Mouse (Mus musculus): Measurements from ENCODE around the gene Zfp777. TPM values are rescaled to one million over a fixed set of nuclear protein-coding genes. Genes with fewer than 3 reads are reported as not detected.

Zfp777 gene
- polyA plus RNA-seq, 1 experiment from 2014 or later, result 8.7 TPM

DNA sequence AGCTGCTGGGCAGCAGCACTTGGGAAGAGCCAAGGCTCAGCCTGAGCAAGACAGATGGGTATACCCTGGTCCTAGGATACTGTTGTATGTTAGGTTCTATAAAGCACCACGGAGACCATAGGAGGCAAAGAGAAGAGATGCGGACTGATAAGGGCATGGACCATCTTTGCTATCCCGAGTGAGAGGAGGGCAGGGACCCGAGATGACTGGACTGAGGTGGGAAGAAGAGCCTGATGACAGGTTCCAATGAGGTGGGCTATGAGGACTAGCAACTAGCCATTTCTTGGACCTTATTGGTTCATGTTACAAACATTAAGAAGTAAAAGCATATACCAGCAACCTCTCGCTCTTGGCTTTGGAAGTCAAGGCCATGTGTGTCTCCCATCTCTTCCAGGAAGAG, 32.3 kb upstream of the Zfp777 start:
- H3K36me3 ChIP-seq (ENCODE audit: insufficient read depth), result peaks cover 80% of the 10 kb centered on the region
- ATAC-seq (ENCODE audit: insufficient read depth) (no peak), DNase-seq (no peak)
- H3K27ac ChIP-seq (ENCODE audit: low read depth), result no peak overlapping the region
- no peaks in the 10 kb centered on the region for H3K9me3 ChIP-seq (ENCODE audit: low read depth, low read length)
- TF ChIP-seq CTCF (IDR thresholded peaks at IDR 0.05; ENCODE audit: low read depth), result no peak
- no peaks in the 10 kb centered on the region for H3K27me3 ChIP-seq (ENCODE audit: insufficient read depth, low read length)
- no peak overlapping the region for H3K4me2 ChIP-seq
- 0 out of 2 replicates have a peak, but pooled peaks cover 5% of the 10 kb centered on the region for H3K4me1 ChIP-seq (ENCODE audit: insufficient read depth)
- WGBS, result 89% methylated on average over 5 of the region's 5 CpGs
- H3K9ac ChIP-seq, result no peak overlapping the region
- H3K4me3 ChIP-seq (ENCODE audit: low read depth, low read length), result no peak overlapping the region

DNA sequence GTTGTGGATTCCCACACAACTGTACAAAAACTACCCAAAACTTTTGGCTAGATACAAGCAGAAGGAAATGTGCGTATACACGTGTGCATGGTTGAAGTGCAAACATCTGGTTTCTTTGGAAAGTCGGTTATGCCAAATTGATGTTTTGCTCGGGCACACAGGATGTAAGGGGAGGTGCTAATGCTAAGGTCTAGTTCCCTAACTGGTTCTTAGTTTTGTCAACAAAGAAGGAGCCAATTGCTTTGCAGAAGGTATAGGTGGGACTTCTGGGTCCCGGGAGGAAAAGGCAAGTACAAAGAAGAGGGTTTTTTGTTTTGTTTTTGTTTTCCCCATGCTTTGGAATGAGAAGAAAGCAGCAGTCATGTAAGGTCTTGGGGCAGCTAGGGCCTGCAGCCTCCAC, 24.6 kb upstream of the Zfp777 start:
- Histone ChIP-seq H3K27me3 (ENCODE audit: insufficient read depth, low read length) (no peaks in the 10 kb centered on the region), H3K4me1 (ENCODE audit: insufficient read depth) (no peaks in the 10 kb centered on the region), H3K27ac (ENCODE audit: low read depth) (no peak overlapping the region), H3K4me2 (no peak overlapping the region), H3K4me3 (ENCODE audit: low read depth, low read length) (no peak overlapping the region), H3K9me3 (ENCODE audit: low read depth, low read length) (no peaks in the 10 kb centered on the region), H3K9ac (no peak overlapping the region), H3K36me3 (ENCODE audit: insufficient read depth) (peaks cover 75% of the 10 kb centered on the region)
- 70% methylated on average over 5 of the region's 5 CpGs for WGBS
- DNase-seq, result no peak
- no peak for ATAC-seq (ENCODE audit: insufficient read depth)
- no peak for TF ChIP-seq CTCF (IDR thresholded peaks at IDR 0.05; ENCODE audit: low read depth)

DNA sequence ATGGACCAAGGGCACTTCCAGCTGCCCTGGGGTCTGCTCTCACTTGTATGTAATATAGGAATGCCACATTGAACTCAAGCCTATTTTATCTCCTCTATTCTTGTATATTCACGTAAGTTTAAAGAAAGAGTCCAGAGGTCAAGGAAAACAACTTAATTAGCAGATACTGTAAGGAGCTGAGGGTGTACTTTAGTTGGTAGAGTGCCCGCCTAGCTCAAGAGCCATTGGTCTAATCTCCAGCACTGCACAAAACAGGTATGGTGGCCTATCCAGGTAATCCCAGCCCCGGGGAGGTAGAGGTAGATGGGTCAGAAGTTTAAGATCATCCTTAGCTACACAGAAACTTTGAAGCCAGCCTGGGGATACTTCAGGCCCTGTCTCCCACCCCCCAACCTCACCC, 18.8 kb upstream of the Zfp777 start:
- TF ChIP-seq CTCF (IDR thresholded peaks at IDR 0.05; ENCODE audit: low read depth), result no peak
- Histone ChIP-seq H3K4me2 (no peak overlapping the region), H3K36me3 (ENCODE audit: insufficient read depth) (peaks cover 77% of the 10 kb centered on the region), H3K4me1 (ENCODE audit: insufficient read depth) (no peaks in the 10 kb centered on the region), H3K27ac (ENCODE audit: low read depth) (no peak overlapping the region), H3K4me3 (ENCODE audit: low read depth, low read length) (no peak overlapping the region), H3K27me3 (ENCODE audit: insufficient read depth, low read length) (no peaks in the 10 kb centered on the region), H3K9ac (no peak overlapping the region), H3K9me3 (ENCODE audit: low read depth, low read length) (no peaks in the 10 kb centered on the region)
- WGBS, result 80% methylated on average over 3 of the region's 3 CpGs
- ATAC-seq (ENCODE audit: insufficient read depth), result no peak
- DNase-seq, result no peak

DNA sequence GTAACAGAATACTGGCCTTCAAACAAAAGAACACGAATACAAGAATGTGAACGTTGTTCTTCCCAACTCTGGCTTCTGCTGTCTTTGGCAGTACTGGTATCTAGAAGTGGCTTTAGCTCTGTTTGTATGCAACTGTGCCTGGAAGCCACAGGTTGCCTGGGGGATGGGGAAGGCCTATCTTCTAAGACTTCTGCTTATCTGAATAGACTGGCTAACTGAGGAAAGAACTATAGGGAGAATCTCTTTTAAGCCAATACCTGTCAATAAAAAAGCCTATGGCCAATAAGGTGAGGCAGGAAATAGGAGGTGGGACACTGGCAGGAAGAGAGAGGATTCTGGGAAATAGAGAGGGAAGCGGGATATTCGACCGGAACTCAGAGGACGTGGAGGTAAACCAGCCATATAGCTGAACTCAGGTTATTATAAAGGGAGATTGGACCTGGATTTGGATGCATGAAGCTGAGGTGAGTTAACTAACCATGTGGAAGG, 16.9 kb upstream of the Zfp777 start:
- H3K27me3 ChIP-seq (ENCODE audit: insufficient read depth, low read length), result no peaks in the 10 kb centered on the region
- no peak overlapping the region for H3K4me2 ChIP-seq
- H3K9ac ChIP-seq, result no peak overlapping the region
- DNase-seq (no peak), ATAC-seq (ENCODE audit: insufficient read depth) (no peak)
- no peak overlapping the region for H3K4me3 ChIP-seq (ENCODE audit: low read depth, low read length)
- no peaks in the 10 kb centered on the region for H3K9me3 ChIP-seq (ENCODE audit: low read depth, low read length)
- 91% methylated on average over 6 of the region's 6 CpGs for WGBS
- H3K4me1 ChIP-seq (ENCODE audit: insufficient read depth), result no peaks in the 10 kb centered on the region
- TF ChIP-seq CTCF (IDR thresholded peaks at IDR 0.05; ENCODE audit: low read depth), result no peak
- no peak overlapping the region for H3K27ac ChIP-seq (ENCODE audit: low read depth)
- H3K36me3 ChIP-seq (ENCODE audit: insufficient read depth), result peaks cover 71% of the 10 kb centered on the region

DNA sequence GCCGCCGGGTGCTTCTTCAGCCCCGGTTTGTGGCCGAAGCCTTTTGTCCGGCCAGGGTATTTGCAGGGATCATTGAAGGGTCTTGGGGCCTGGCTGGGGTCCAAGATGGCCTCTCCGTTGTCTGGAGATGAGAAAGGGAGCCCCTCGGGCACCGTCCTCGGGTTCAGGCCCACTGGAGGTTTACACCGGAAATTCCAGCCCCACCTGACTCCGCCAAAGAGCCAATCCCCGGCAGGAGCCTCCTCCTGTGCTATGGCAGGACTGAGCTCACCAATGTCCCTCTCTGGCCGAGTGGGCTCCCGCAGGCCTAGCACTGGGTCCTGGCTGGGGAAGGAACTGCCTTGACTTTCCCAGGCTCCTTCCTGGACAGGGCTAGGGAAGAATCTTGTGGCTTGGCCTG, 15.7 kb upstream of the Zfp777 start:
- no peak for ATAC-seq (ENCODE audit: insufficient read depth)
- 87% methylated on average over 14 of the region's 14 CpGs for WGBS
- Histone ChIP-seq H3K9ac (no peak overlapping the region), H3K9me3 (ENCODE audit: low read depth, low read length) (no peaks in the 10 kb centered on the region), H3K4me1 (ENCODE audit: insufficient read depth) (no peaks in the 10 kb centered on the region), H3K4me2 (no peak overlapping the region), H3K4me3 (ENCODE audit: low read depth, low read length) (no peak overlapping the region), H3K27me3 (ENCODE audit: insufficient read depth, low read length) (no peaks in the 10 kb centered on the region), H3K27ac (ENCODE audit: low read depth) (no peak overlapping the region), H3K36me3 (ENCODE audit: insufficient read depth) (peaks cover 68% of the 10 kb centered on the region)
- no peak for TF ChIP-seq CTCF (IDR thresholded peaks at IDR 0.05; ENCODE audit: low read depth)
- DNase-seq, result no peak

DNA sequence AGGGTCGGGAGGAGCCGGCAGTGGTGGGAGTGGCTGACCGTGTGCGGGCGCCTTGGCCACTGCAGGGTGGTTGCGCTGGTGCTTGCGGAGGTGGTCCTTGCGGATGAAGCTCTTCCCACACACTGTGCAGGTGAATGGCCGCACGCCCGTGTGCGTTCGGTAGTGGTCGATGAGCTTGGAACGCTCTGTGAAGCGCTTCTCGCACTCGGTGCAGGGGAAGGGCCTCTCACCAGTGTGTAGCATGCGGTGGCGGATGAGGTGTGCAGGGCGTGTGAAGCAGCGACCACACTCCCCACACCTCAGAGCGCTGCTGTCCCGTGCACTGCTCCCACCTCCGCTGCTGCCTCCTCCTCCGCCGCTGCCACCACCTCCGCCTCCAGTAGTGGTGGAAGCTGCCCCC, 15.2 kb upstream of the Zfp777 start:
- no peak for TF ChIP-seq CTCF (IDR thresholded peaks at IDR 0.05; ENCODE audit: low read depth)
- no peak overlapping the region for H3K4me2 ChIP-seq
- DNase-seq (no peak), ATAC-seq (ENCODE audit: insufficient read depth) (no peak)
- peaks cover 68% of the 10 kb centered on the region for H3K36me3 ChIP-seq (ENCODE audit: insufficient read depth)
- no peaks in the 10 kb centered on the region for H3K27me3 ChIP-seq (ENCODE audit: insufficient read depth, low read length)
- no peak overlapping the region for H3K9ac ChIP-seq
- no peak overlapping the region for H3K27ac ChIP-seq (ENCODE audit: low read depth)
- 93% methylated on average over 28 of the region's 28 CpGs for WGBS
- H3K4me1 ChIP-seq (ENCODE audit: insufficient read depth), result no peaks in the 10 kb centered on the region
- no peak overlapping the region for H3K4me3 ChIP-seq (ENCODE audit: low read depth, low read length)
- no peaks in the 10 kb centered on the region for H3K9me3 ChIP-seq (ENCODE audit: low read depth, low read length)

DNA sequence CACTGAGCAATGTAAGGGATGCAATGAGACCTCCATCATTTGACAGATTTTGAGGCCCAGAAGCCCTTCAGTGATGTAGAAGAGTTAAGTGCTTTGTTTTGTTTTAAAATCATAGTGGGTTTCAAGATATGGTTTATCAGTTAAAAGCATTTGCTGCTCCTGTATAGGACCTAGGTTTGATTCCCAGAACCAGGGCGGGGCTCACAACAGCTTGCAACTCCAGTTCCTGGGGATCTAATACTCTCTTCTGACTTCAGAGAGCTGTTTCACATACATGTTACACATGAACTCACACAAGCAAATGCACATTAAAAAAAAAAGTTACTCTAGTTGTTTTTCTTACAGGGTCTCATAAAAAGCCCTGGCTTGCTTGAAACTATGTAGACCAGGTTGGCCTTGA, 12.2 kb upstream of the Zfp777 start:
- Histone ChIP-seq H3K4me1 (ENCODE audit: insufficient read depth) (no peaks in the 10 kb centered on the region), H3K27me3 (ENCODE audit: insufficient read depth, low read length) (no peaks in the 10 kb centered on the region), H3K4me3 (ENCODE audit: low read depth, low read length) (no peak overlapping the region), H3K4me2 (no peak overlapping the region), H3K36me3 (ENCODE audit: insufficient read depth) (peaks cover 40% of the 10 kb centered on the region), H3K9me3 (ENCODE audit: low read depth, low read length) (no peaks in the 10 kb centered on the region), H3K27ac (ENCODE audit: low read depth) (no peak overlapping the region), H3K9ac (no peak overlapping the region)
- TF ChIP-seq CTCF (IDR thresholded peaks at IDR 0.05; ENCODE audit: low read depth), result no peak
- no peak for ATAC-seq (ENCODE audit: insufficient read depth)
- 97% methylated on average over 1 of the region's 1 CpGs for WGBS
- no peak for DNase-seq

DNA sequence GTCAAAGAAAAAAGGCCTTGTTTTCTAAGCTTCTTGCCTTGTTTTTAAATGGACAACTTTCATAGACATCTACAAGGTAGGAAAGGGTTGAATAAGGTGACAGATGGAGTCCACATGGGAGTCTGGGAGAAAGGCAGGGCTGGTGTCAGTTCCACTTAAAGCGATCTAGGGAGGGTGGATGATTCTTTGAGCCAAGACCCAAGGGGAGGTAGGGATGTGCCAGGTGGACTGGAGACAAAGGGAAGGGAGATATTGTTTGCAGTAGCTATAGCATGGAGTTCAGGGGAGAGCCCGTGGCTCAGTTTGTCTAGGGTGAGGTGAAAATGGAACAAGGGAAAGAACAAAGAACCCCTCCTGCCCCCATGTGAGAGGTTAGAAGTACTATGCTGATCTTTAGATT, 11.7 kb upstream of the Zfp777 start:
- H3K36me3 ChIP-seq (ENCODE audit: insufficient read depth), result peaks cover 35% of the 10 kb centered on the region
- no peaks in the 10 kb centered on the region for H3K27me3 ChIP-seq (ENCODE audit: insufficient read depth, low read length)
- no peak overlapping the region for H3K4me3 ChIP-seq (ENCODE audit: low read depth, low read length)
- no peak for TF ChIP-seq CTCF (IDR thresholded peaks at IDR 0.05; ENCODE audit: low read depth)
- no peak for ATAC-seq (ENCODE audit: insufficient read depth)
- DNase-seq, result no peak
- WGBS, result 74% methylated on average over 2 of the region's 2 CpGs
- no peak overlapping the region for H3K27ac ChIP-seq (ENCODE audit: low read depth)
- no peaks in the 10 kb centered on the region for H3K9me3 ChIP-seq (ENCODE audit: low read depth, low read length)
- no peak overlapping the region for H3K4me2 ChIP-seq
- H3K4me1 ChIP-seq (ENCODE audit: insufficient read depth), result no peaks in the 10 kb centered on the region
- no peak overlapping the region for H3K9ac ChIP-seq
